Mouse (Mus musculus): ENCODE results near the gene Cdc5l.

- TF ChIP-seq CTCF (IDR thresholded peaks at IDR 0.05; ENCODE audit: low read depth, low read length) (peak; percentile 99), GATA1 (IDR thresholded peaks at IDR 0.05; ENCODE audit: borderline replicate concordance, low read length) (no peak), TAL1 (conservative IDR thresholded peaks at IDR 0.05; ENCODE audit: low read depth, low read length) (no peak)
These were observed 44.8 kb upstream of the Cdc5l start for GRCm38 (mm10) chr17:45478234-45478825.
